Mouse (Mus musculus) CD4-positive, CD25-positive, alpha-beta regulatory T cell, adult 2 months (primary cell): ENCODE data around the gene Gstm4.
"Not testable (repeated sequence)": the region's sequence is repeated elsewhere in the genome, so short reads cannot be mapped to it uniquely, and the experiment has no call there.

Experiments used
- DNase-seq: peaks from one replicate; pipeline ENCODE4 v3.0.0-alpha.2; 2012; ENCODE audit warnings: low read depth, low spot score

The Gstm4 gene

DNA sequence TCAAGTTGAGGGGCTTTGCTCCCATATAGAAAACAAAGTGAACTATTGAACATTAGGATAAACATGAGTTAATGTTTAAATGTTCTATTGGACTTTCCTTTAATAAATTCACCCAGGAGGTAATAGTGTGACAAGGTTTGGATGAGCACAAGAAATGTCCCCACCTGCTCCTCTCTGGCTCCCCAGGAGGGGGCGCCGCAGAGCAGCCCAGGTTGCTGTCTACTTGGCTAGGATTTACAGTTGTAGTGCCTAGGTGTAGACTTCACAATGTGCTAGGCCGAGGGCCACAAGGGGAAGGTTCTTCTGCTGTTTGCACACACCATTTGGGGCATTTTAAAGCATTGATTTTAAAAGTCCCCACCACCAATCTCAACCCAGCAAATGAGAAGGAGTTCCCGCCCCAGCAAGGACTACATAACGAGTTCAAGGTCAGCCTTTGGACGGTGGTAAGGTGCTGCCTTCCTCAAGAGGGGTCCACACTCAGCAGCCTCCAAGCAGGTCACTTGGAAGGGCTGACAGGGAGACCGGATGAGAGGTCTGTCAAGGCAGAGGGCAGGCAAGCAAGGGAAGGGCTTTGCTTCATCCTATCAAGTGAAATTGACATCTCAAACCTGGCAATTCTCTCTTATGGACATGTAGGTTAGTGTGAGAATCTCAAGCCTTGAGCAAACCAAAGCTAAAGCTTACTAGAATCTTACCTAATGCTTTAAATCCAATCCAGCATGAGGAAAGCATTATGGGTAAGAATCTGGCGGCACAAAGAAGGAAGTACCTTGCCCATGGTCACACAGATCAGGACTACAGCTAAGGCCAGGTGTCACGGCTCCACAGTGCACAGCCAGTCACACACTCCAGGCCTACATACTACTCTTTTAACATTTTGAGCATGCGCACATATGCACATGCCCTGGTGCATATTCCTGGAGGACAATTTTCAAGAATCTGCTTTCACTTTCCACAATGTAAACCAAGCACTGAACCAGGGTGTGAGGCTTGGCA is 25.9 kb upstream of the Gstm4 start:
- peak; percentile 84 for DNase-seq

GRCm38 (mm10) chr3:108069231-108069870 is 24.7 kb upstream of the Gstm4 start:
- DNase-seq: no peak

DNA sequence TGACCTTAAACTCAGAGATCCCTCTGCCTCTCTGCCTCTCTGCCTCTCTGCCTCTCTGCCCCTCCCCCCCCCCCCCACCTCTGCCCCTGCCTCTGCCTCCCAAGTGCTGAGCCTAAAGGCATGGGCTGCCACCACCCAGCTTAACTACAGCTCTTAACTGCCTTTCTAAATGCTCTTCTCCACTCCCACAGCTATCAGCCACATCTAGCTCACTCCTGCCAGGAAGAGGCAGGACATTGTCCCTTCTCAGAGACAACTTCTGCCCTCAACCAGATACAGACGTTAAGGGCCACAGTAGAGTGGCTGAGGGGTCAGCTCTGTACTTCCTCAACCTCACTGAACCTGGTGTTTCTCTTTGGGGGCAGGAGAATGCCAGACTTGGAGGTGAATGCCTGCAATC is 24.1 kb upstream of the Gstm4 start:
- DNase-seq: no peak

GRCm38 (mm10) chr3:108067370-108067934 is 22.8 kb upstream of the Gstm4 start:
- no peak for DNase-seq

DNA sequence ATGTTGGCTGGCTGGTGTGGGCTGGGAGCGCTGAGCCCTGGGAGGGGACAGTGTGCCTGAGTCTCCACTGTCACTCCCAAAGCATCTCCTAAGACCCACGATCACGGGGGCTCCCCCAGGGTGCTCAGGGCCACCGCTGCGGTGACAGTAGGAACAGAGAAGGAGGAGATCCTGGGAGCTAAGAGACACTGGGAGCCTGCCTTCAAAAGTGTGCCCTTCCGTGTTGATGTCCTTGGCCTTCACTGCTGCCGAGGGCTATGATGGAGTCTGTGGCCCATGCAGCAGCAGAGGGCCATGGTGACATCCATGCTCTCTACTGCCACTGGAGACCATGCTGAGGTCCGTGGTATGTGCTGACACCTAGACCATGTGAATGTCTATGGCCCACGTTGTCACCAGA is 20.9 kb upstream of the Gstm4 start:
- no peak for DNase-seq

- DNase-seq: no peak
Observed at GRCm38 (mm10) chr3:108064672-108065071, 20.0 kb upstream of the Gstm4 start.

DNA sequence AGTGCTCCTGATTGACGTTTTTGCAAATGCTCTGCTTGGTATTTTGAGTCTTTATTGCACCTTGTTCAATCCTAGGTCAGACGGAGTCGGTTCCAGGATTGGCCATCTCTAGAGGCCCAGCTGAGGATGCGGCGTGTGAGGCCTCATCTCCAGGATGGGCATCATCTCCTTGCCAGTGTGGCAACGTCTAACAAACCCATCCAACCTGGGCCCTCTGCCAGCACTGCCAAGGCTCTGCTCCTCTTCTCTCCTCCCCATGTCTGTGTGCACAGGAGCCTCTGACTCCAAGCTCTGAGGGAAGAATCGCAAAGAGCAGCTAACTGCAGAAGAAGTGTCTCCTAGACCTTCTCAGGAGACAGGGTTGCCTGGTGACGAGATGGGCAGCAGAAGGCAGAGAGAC is 18.0 kb upstream of the Gstm4 start:
- DNase-seq: no peak

DNA sequence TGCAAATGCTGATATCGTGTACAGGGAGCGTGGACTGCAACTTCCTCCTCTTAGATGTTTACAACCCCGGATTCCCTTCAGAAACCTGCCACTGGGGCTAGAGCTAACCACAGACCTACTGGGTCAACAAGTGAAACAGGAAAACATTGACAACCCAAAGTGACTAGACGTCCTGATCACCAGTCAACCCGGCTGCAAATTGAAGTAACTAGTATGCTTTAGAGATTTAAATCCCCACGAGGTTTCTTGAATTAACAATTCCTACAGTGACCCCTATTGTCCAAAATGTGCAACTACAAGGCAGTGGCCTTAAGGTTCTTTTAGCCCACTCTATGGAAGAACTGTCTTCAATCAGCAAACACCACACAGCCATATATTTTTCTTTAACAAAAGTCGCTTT is 16.7 kb upstream of the Gstm4 start:
- DNase-seq: peak; percentile 82

DNA sequence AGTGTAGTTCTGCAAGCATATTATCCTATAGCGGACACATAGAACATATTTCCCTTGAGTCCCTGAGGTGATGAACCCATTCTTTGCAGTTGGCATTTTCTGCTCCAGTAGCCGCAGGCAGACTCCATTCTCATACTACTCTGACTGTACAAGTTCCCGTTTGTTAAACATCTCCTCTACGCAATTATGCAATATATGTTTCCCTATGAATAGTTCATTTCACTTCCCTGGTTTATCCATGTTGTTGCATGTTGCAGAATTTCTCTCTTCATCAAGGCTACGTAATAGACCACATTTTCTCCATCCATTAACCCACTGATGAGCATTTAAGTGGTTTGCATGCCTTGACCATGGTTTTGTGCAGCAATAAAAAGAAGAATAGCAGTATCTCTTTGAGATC is 5.8 kb upstream of the Gstm4 start:
- no peak for DNase-seq

- no peak for DNase-seq
Observed at GRCm38 (mm10) chr3:108048306-108048705, 3.6 kb upstream of the Gstm4 start.

DNA sequence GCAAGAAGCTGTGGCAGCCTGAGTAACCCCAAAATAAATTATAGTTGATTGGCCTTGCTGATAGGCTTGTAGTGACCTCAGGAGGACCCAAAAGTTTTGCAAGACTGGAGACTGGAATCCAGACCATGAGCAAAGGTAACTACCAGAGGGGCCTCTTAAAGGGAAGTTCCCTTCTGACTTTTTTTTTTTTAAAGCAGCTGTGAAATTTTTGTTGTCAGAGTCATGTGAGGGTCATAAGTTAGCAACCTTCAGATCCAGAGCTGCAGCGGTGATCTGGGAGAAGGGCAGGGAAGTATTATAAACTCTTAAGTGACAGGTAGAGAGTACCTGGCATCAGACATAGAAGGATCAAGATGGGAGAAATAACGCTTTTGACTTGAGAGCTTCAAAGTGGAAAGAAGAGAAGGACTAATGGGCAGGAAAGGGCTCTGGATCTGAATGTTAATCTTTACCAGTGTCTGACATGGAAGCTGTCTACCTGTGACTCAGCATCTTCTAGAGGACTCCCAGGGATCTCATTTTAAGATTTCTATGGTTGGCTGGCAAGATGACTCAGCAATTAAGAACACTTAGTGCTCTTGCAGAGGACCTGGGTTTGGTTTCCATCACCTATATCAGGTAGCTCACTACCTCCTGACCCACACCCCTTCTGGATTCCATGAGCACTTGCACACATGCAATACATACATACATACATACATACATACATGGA is 2.4 kb upstream of the Gstm4 start:
- DNase-seq: no peak

- no peak for DNase-seq
Observed at GRCm38 (mm10) chr3:108033156-108033555, 11.5 kb downstream of the Gstm4 start.

DNA sequence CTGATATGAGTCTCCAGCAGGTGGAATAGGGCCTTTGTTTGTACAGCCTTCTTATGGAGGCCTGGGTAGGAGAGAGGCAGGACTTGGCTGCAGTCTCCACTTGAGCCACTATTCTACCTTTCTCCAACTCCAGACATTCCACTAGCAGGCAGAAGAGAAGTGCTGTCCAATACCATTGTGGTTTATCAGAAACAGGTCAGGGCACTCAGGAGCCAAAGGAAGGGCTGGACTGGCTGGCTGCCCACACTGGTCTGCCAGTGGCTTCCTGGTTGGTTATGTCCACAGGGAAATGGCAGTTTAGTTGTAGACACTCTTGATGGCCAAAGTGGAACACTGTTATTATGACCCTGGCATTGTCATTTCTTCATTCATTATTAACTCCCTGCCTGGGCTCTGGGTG is 12.6 kb downstream of the Gstm4 start:
- DNase-seq: no peak

DNA sequence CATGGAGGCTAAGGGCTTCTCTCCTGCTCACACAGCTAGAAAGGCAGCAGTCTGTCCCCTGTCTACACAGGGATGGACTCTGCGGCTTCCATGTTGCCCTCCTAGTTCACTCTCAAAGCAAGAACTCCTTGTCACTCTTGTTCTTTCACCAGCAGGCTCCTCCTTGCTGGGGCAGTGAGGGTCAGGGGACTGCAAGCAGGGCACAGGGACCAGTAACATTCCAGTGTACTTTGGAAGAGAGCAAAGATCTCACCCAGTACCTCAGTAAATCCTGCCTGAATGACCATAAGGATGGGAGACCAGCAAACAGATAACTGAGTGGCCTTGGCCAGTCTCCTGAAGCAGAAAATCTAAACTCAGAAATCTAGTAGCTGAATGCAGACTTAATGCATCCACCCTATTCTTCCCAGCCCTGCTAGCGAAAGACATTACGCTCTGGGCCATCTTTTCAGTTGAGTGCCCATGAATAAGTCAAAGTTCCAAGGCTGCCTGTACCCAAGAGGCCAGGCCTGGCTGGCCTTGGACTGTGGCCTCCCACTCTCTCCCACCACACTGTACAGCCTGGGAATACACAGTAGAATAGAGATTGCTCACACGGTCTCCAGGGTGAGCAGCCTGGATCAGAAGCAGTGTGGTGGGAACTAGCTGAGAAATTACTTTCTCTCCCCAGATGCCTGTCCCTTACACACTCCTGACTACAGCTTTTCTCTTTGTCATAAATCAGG is 15.9 kb downstream of the Gstm4 start:
- DNase-seq: no peak

DNA sequence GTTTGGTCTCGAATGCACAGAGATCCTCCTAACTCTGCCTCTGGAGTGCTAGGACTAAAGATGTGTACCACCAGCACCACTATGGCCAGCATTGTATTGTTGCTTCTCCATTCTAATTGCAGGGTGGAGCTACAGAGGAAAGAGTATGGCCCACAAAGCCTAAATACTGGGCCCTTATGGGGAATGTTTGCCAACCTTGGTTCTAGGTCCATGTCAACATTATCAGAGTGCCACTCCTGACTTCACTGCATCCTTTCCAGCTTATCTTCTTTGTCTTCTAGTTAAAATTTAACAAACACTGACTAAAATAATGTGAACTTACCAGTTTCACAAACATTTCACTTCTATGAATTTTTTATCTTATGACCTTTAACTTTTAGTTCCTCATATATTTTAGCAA is 18.1 kb downstream of the Gstm4 start:
- DNase-seq: no peak

DNA sequence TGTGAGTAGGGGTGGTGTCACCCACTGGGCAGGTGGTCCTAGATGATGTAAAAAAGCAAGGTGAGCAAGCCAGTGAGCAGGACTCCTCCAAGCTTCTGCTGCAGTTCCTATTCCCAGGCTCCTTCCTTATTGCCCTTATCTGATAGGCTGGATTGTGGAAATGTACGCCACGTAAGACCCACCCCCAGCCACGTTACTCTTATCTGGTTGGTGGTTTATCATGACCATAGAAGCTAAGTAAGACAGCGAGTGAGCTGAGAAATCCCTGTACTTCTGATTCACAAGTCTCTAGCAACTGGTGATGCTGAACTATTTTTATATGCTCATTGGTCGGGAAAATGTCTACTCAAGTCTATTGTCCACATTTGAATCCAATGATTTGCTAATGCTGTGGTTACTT is 18.6 kb downstream of the Gstm4 start:
- peak; percentile 6 for DNase-seq

DNA sequence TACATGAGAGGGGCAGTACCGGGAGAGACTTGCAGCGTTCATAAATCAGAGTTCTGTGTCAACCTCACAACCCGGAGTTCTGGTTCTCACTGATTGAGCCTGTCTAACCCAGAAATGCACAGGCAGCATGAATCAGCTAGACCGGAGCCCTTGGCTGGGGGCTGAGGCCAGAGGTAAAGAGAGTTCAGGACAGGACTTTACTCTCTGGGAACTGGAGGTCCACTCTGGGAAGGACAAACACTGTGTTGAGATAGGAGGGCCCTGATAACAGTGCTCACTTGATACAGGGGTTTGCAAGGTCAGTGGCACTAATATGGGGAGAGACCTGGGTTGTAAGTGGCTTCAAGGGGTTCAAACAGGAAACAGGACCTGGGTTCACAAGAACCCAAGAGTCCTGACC is 19.4 kb downstream of the Gstm4 start:
- no peak for DNase-seq

- DNase-seq: no peak
Observed at GRCm38 (mm10) chr3:108022650-108023049, 22.0 kb downstream of the Gstm4 start.

- DNase-seq: not testable (repeated sequence)
Observed at GRCm38 (mm10) chr3:108020351-108021022, 24.2 kb downstream of the Gstm4 start.

DNA sequence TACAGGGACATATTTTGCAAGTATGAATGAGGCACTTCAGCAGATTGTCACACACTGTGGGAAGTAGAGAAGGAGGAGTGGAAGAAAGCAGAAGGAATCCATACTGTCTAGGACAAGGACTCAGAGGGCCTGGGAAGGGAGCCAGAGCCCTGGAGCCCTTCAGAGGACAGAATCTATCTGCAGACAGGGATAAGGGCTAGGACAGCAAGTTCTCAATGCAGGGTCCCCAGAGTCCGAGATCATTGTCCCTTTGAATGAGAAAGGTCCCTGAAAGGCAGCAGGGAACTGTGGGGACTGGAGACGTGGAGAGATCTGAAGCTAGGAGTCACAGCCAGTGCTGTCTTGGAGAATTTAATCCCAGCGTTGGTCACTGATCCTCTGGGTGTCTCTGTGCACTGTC is 25.5 kb downstream of the Gstm4 start:
- DNase-seq: not testable (repeated sequence)
